Mouse (Mus musculus) testis, postnatal 10 days (tissue): Measurements from ENCODE around the gene Ptgfr.

Source experiments
- DNase-seq: peaks from one replicate; pipeline ENCODE4 v3.0.0; 2021; ENCODE audit warnings: low spot score

Gene Ptgfr

GRCm38 (mm10) chr3:151836871-151837680 lies at the start of gene Ptgfr:
Gene Ptgfr (minus strand): TSS chr3:151837630.
- DNase-seq = peak; percentile 62

GRCm38 (mm10) chr3:151883881-151884280 lies 46.5 kb upstream of the Ptgfr start:
- no peak for DNase-seq

GRCm38 (mm10) chr3:151879981-151880380 lies 42.6 kb upstream of the Ptgfr start:
- DNase-seq = no peak

GRCm38 (mm10) chr3:151868970-151869369 lies 31.5 kb upstream of the Ptgfr start:
- DNase-seq = no peak

- no peak for DNase-seq
Observed at GRCm38 (mm10) chr3:151851344-151851743, 13.9 kb upstream of the Ptgfr start.

GRCm38 (mm10) chr3:151850621-151851020 lies 13.2 kb upstream of the Ptgfr start:
- no peak for DNase-seq

GRCm38 (mm10) chr3:151846292-151846691 lies 8.9 kb upstream of the Ptgfr start:
- DNase-seq = no peak

- no peak for DNase-seq
Observed at GRCm38 (mm10) chr3:151844361-151845154, 7.1 kb upstream of the Ptgfr start.

GRCm38 (mm10) chr3:151840688-151841087 lies 3.3 kb upstream of the Ptgfr start:
- DNase-seq = no peak

- DNase-seq = no peak
Observed at GRCm38 (mm10) chr3:151838372-151838771, 942 bp upstream of the Ptgfr start.

GRCm38 (mm10) chr3:151837749-151838148 lies 319 bp upstream of the Ptgfr start:
- no peak for DNase-seq

GRCm38 (mm10) chr3:151836451-151836850 lies 979 bp downstream of the Ptgfr start:
- DNase-seq = no peak

GRCm38 (mm10) chr3:151835831-151836230 lies 1.6 kb downstream of the Ptgfr start:
- no peak for DNase-seq

- no peak for DNase-seq
Observed at GRCm38 (mm10) chr3:151827950-151828610, 9.3 kb downstream of the Ptgfr start.

- no peak for DNase-seq
Observed at GRCm38 (mm10) chr3:151819811-151820210, 17.6 kb downstream of the Ptgfr start.

- DNase-seq = peak; percentile 57
Observed at GRCm38 (mm10) chr3:151818265-151818664, 19.2 kb downstream of the Ptgfr start.

- no peak for DNase-seq
Observed at GRCm38 (mm10) chr3:151808613-151809012, 28.8 kb downstream of the Ptgfr start.

GRCm38 (mm10) chr3:151788622-151789021 lies 48.8 kb downstream of the Ptgfr start:
- DNase-seq = no peak

- DNase-seq = no peak
Observed at GRCm38 (mm10) chr3:151775089-151775488, 62.3 kb downstream of the Ptgfr start.

GRCm38 (mm10) chr3:151771074-151771473 lies 66.4 kb downstream of the Ptgfr start:
- DNase-seq = peak; percentile 62

- peak; percentile 53 for DNase-seq
Observed at GRCm38 (mm10) chr3:151749737-151750136, 87.7 kb downstream of the Ptgfr start, which contains the start of gene Ifi44. Gene Ifi44 (minus strand): TSS chr3:151749960.

- no peak for DNase-seq
Observed at GRCm38 (mm10) chr3:151748514-151748913, 88.9 kb downstream of the Ptgfr start.
